Mouse (Mus musculus) hindbrain, embryonic 15.5 days (tissue): ENCODE results near the gene Ces1h. TPM values are rescaled to one million over a fixed set of nuclear protein-coding genes. Genes with fewer than 3 reads are reported as not detected.
"Not testable (repeated sequence)": the region's sequence is repeated elsewhere in the genome, so short reads cannot be mapped to it uniquely, and the experiment has no call there.

ENCODE experiments used
- ATAC-seq: fragments of 200-750 bp; cut with Nextera tagmentation; 2 replicates; pipeline ENCODE4 v1.8.0; 2017; ENCODE audit warnings: low read depth, moderate number of reproducible peaks, moderate TSS enrichment; ENCODE audit not compliant: low FRiP score
- H3K27ac ChIP-seq: fragments of 300-500 bp; sonication (generic); replicated peaks from 2 replicates; pipeline ENCODE4 v1.5.1; 2015; ENCODE audit warnings: mild to moderate bottlenecking, inconsistent platforms
- H3K27me3 ChIP-seq: fragments of 300-500 bp; sonication (generic); 2 replicates; pipeline ENCODE4 v1.6.1; 2015; ENCODE audit warnings: control low read depth, inconsistent platforms
- H3K36me3 ChIP-seq: fragments of 300-500 bp; sonication (generic); 2 replicates; pipeline ENCODE4 v1.6.1; 2015; ENCODE audit warnings: control low read depth, inconsistent platforms
- H3K4me1 ChIP-seq: fragments of 300-500 bp; sonication (generic); replicated peaks from 2 replicates; pipeline ENCODE4 v1.6.1; 2015; ENCODE audit warnings: control low read depth, inconsistent platforms
- H3K4me2 ChIP-seq: fragments of 300-500 bp; sonication (generic); 2 replicates; pipeline ENCODE4 v1.6.1; 2015; ENCODE audit warnings: moderate library complexity, mild to moderate bottlenecking, inconsistent platforms
- H3K4me3 ChIP-seq: fragments of 300-500 bp; sonication (generic); 2 replicates; pipeline ENCODE4 v1.5.1; 2015; ENCODE audit warnings: mild to moderate bottlenecking, inconsistent platforms
- H3K9ac ChIP-seq: fragments of 300-500 bp; sonication (generic); 2 replicates; pipeline ENCODE4 v1.6.1; 2015; ENCODE audit warnings: inconsistent platforms
- H3K9me3 ChIP-seq: fragments of 300-500 bp; sonication (generic); 2 replicates; pipeline ENCODE4 v1.6.1; 2016; ENCODE audit warnings: control low read depth, inconsistent platforms
- WGBS: fragments of 180-500 bp; shearing (Covaris S2); methylation state at CpG from one replicate; pipeline ENCODE4 v1.1.7; 2015; 5-methylcytosine and 5-hydroxymethylcytosine counted together
- polyA plus RNA-seq: library from polyadenylated mRNA; unstranded; fragments of >200 nt; fragmentation: Nextera tagmentation; extraction: Ambion mirVana; gene quantifications from 2 replicates; pipeline ENCODE4 v1.2.1, GENCODE M21; 2015

Gene Ces1h
- not detected in 2 replicates for polyA plus RNA-seq

DNA sequence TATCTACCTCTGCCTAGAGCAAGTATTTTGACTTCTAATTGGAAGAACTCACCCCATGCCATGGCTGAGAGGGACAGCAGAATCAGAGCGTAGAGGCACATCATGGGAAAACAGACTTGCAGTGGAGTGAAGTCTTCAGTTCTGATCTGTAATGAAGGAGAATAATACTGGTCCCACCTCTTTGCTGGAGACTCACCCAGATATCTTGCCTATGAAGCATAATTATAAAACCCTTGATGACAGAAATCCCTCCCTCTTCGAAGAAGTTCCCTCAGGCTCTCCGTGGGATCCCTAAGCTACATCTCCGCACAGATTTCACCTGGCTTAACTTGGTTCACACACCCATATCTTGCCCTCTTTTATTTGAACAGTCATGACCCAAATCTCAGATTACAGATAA lies at the start of gene Ces1h:
TSS of gene Ces1h (minus strand) at position 101 of the 400 bp plus-strand sequence.
- Histone ChIP-seq H3K27me3 (no peaks in the 10 kb centered on the region), H3K4me3 (no peak within 1 kb of the TSS), H3K9me3 (no peaks in the 10 kb centered on the region), H3K4me2 (no peak within 1 kb of the TSS), H3K36me3 (no peaks in the 10 kb centered on the region), H3K27ac (no peak within 1 kb of the TSS), H3K4me1 (no peaks in the 10 kb centered on the region), H3K9ac (no peak within 1 kb of the TSS)
- 89% methylated on average over 4 of the region's 4 CpGs for WGBS
- no peak for ATAC-seq

GRCm38 (mm10) chr8:93427195-93427594 lies 47.7 kb upstream of the Ces1h start:
- no peak overlapping the region for H3K9ac ChIP-seq
- WGBS = 78% methylated on average over 16 of the region's 16 CpGs
- ATAC-seq = no peak
- H3K4me3 ChIP-seq = no peak overlapping the region
- no peaks in the 10 kb centered on the region for H3K9me3 ChIP-seq
- H3K36me3 ChIP-seq = no peaks in the 10 kb centered on the region
- H3K4me2 ChIP-seq = no peak overlapping the region
- no peaks in the 10 kb centered on the region for H3K27me3 ChIP-seq
- H3K4me1 ChIP-seq = no peaks in the 10 kb centered on the region
- no peak overlapping the region for H3K27ac ChIP-seq

GRCm38 (mm10) chr8:93415387-93415786 lies 35.9 kb upstream of the Ces1h start:
- no peaks in the 10 kb centered on the region for H3K4me1 ChIP-seq
- no peak overlapping the region for H3K9ac ChIP-seq
- no peak overlapping the region for H3K4me3 ChIP-seq
- no peak for ATAC-seq
- 73% methylated on average over 4 of the region's 4 CpGs for WGBS
- H3K9me3 ChIP-seq = no peaks in the 10 kb centered on the region
- no peak overlapping the region for H3K4me2 ChIP-seq
- H3K27me3 ChIP-seq = no peaks in the 10 kb centered on the region
- H3K27ac ChIP-seq = no peak overlapping the region
- H3K36me3 ChIP-seq = no peaks in the 10 kb centered on the region

- no peak for ATAC-seq
- H3K36me3 ChIP-seq = no peaks in the 10 kb centered on the region
- no peaks in the 10 kb centered on the region for H3K9me3 ChIP-seq
- no peak overlapping the region for H3K4me2 ChIP-seq
- H3K9ac ChIP-seq = no peak overlapping the region
- no peaks in the 10 kb centered on the region for H3K27me3 ChIP-seq
- H3K4me1 ChIP-seq = no peaks in the 10 kb centered on the region
- H3K27ac ChIP-seq = no peak overlapping the region
- 88% methylated on average over 2 of the region's 2 CpGs for WGBS
- H3K4me3 ChIP-seq = no peak overlapping the region
These were observed 29.3 kb upstream of the Ces1h start for GRCm38 (mm10) chr8:93408830-93409229.

GRCm38 (mm10) chr8:93399698-93400097 lies 20.2 kb upstream of the Ces1h start:
- no peaks in the 10 kb centered on the region for H3K36me3 ChIP-seq
- no peak overlapping the region for H3K9ac ChIP-seq
- no peak overlapping the region for H3K4me3 ChIP-seq
- no peak overlapping the region for H3K27ac ChIP-seq
- H3K9me3 ChIP-seq = no peaks in the 10 kb centered on the region
- no peak overlapping the region for H3K4me2 ChIP-seq
- 80% methylated on average over 2 of the region's 2 CpGs for WGBS
- no peaks in the 10 kb centered on the region for H3K4me1 ChIP-seq
- ATAC-seq = no peak
- no peaks in the 10 kb centered on the region for H3K27me3 ChIP-seq

GRCm38 (mm10) chr8:93398044-93398443 lies 18.5 kb upstream of the Ces1h start:
- no peak for ATAC-seq
- H3K27me3 ChIP-seq = no peaks in the 10 kb centered on the region
- no peak overlapping the region for H3K27ac ChIP-seq
- no peak overlapping the region for H3K9ac ChIP-seq
- no peaks in the 10 kb centered on the region for H3K4me1 ChIP-seq
- 42% methylated on average over 1 of the region's 1 CpGs for WGBS
- no peaks in the 10 kb centered on the region for H3K9me3 ChIP-seq
- H3K4me2 ChIP-seq = no peak overlapping the region
- no peak overlapping the region for H3K4me3 ChIP-seq
- H3K36me3 ChIP-seq = no peaks in the 10 kb centered on the region

DNA sequence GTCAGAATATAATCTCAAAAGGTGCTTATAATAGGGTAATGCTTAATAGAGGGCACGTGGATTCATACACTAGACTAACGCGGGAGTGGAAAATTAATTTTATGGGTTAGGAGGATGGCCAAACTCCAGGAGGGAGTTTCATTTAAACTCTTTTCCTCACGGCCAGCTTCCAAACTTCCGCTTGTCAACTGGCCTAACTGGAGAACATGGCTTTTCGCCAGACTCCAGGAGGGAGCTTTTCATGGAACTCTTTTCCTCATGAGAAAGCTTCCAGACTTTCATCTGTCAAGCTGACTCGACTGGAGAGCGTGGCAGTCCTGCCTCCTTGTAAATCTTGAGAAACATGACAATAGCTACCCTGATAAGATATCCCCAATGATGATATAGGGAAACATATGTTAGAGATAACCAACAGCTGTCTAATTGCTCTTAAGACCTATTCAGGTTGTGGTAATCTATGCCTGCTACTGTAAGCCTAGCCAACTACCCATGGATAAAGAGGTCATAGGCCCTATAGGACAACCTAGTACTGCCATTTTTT lies 14.6 kb upstream of the Ces1h start:
- H3K36me3 ChIP-seq, H3K27me3 ChIP-seq, H3K4me3 ChIP-seq, H3K9ac ChIP-seq, H3K4me1 ChIP-seq, ATAC-seq, H3K27ac ChIP-seq, H3K4me2 ChIP-seq, H3K9me3 ChIP-seq: not testable (repeated sequence)
- WGBS = 47% methylated on average over 8 of the region's 8 CpGs

- Histone ChIP-seq H3K9ac (no peak overlapping the region), H3K9me3 (no peaks in the 10 kb centered on the region), H3K4me3 (no peak overlapping the region), H3K27me3 (no peaks in the 10 kb centered on the region), H3K36me3 (no peaks in the 10 kb centered on the region), H3K27ac (no peak overlapping the region), H3K4me2 (no peak overlapping the region), H3K4me1 (no peaks in the 10 kb centered on the region)
- ATAC-seq = no peak
- WGBS = 37% methylated on average over 2 of the region's 2 CpGs
These were observed 10.0 kb downstream of the Ces1h start for GRCm38 (mm10) chr8:93369481-93369880.

DNA sequence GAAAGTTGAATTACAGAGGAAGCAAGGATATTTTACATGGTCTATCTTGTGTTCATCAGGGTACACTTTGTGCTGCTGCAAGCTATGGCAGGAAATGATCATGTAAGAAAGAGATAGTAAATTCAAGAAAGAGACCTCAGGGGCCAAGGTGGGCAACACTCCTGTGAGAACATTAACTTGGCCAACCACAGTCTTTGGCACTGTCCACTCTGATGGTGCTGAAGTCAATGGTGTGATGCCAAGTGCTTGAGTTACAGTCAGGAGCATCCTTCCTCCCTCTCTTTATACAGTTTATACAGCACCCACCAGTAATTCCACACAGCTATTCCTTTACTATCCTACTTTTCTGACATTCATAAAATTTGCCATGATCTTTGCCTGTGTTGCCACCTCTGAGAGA lies 19.4 kb downstream of the Ces1h start:
- Histone ChIP-seq H3K4me3 (no peak overlapping the region), H3K4me2 (no peak overlapping the region), H3K36me3 (no peaks in the 10 kb centered on the region), H3K27ac (no peak overlapping the region), H3K9me3 (no peaks in the 10 kb centered on the region), H3K9ac (no peak overlapping the region), H3K4me1 (no peaks in the 10 kb centered on the region), H3K27me3 (no peaks in the 10 kb centered on the region)
- ATAC-seq = no peak

GRCm38 (mm10) chr8:93339531-93339930 lies 40.0 kb downstream of the Ces1h start:
- no peaks in the 10 kb centered on the region for H3K4me1 ChIP-seq
- H3K27me3 ChIP-seq = no peaks in the 10 kb centered on the region
- H3K36me3 ChIP-seq = no peaks in the 10 kb centered on the region
- no peak overlapping the region for H3K4me3 ChIP-seq
- no peak for ATAC-seq
- H3K9me3 ChIP-seq = no peaks in the 10 kb centered on the region
- H3K9ac ChIP-seq = no peak overlapping the region
- no peak overlapping the region for H3K27ac ChIP-seq
- WGBS = 93% methylated on average over 2 of the region's 2 CpGs
- no peak overlapping the region for H3K4me2 ChIP-seq

GRCm38 (mm10) chr8:93337207-93337606 lies 42.3 kb downstream of the Ces1h start, which contains the start of gene Ces1g:
Ces1g (minus strand) TSS chr8:93337308.
- H3K4me1 ChIP-seq = no peaks in the 10 kb centered on the region
- no peaks in the 10 kb centered on the region for H3K9me3 ChIP-seq
- H3K4me3 ChIP-seq = no peak within 1 kb of the TSS
- H3K27ac ChIP-seq = no peak within 1 kb of the TSS
- H3K4me2 ChIP-seq = no peak within 1 kb of the TSS
- no peak within 1 kb of the TSS for H3K9ac ChIP-seq
- WGBS = 73% methylated on average over 3 of the region's 3 CpGs
- no peaks in the 10 kb centered on the region for H3K36me3 ChIP-seq
- ATAC-seq = no peak
- H3K27me3 ChIP-seq = no peaks in the 10 kb centered on the region

DNA sequence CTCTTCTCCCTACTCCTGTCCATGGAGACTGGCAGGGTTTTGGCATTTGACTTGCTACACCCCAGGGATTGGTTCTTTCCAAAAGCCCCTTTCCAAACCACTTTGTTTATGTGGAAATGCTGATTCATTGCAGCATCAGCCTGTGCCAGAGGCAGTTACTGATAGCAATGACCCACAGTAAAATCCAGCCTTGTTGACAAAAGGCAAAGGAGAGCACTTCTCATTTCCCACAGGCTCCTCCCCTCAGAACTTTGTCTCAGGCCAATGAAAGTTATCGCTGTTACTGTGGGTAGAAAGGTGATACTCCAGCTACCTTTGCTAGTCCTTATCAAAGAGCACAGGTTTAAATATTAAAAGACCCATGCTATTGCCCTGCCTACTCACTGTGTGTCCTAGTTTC lies 46.8 kb downstream of the Ces1h start:
- no peak for ATAC-seq
- no peaks in the 10 kb centered on the region for H3K4me1 ChIP-seq
- no peaks in the 10 kb centered on the region for H3K36me3 ChIP-seq
- H3K9ac ChIP-seq = no peak overlapping the region
- no peak overlapping the region for H3K4me2 ChIP-seq
- no peak overlapping the region for H3K27ac ChIP-seq
- H3K4me3 ChIP-seq = no peak overlapping the region
- H3K9me3 ChIP-seq = no peaks in the 10 kb centered on the region
- no peaks in the 10 kb centered on the region for H3K27me3 ChIP-seq
- 81% methylated on average over 1 of the region's 1 CpGs for WGBS

DNA sequence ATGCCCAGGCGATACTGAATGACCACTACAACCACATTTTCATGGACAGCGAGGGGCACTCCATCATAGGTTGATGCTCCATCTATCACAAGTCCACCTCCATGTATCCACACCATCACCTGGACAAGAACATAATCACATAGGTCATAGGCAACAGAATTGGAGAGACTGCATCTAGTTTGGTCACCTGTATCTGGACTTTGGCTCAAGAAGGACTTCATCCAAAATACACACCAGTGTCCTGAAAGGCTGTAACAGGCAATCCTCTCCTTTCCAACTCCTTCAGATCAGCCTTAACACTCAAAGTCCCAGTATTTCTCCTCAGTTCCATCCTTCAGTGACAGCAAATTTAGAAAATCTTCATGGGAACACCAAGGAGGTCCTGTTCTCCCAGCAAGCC lies 48.4 kb downstream of the Ces1h start:
- Histone ChIP-seq H3K4me2 (no peak overlapping the region), H3K36me3 (no peaks in the 10 kb centered on the region), H3K4me3 (no peak overlapping the region), H3K27me3 (no peaks in the 10 kb centered on the region), H3K9ac (no peak overlapping the region), H3K9me3 (no peaks in the 10 kb centered on the region), H3K27ac (no peak overlapping the region), H3K4me1 (no peaks in the 10 kb centered on the region)
- ATAC-seq = no peak
- 96% methylated on average over 2 of the region's 2 CpGs for WGBS
